In the genomic region with DNA sequence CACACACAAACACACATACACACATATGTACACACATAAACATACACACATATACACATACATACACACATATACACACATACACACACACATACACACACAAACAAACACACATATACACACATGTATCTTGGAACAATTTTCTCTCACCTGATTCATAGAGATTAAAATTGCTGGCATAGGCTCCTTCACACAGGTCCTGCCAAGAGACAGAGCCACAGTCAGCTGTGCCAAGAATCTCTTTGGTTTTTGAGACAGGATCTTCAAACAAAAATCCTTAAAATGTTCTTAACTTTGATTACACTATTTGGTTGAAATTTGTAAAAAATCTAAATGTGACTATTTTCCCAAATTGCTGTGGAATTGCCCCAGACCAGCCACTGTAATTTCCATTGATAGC, we compare ENCODE assay signal across 27 mouse cellular contexts.
"Had no signal": no experiment of that assay in that cellular context is flagged by ENCODE, and none has a peak within 500 bp of the region (broad histone marks: within the 10 kb centered on the region; RNA-seq: fewer than 3 reads in every experiment).

No protein-coding gene starts in this region.

- H3K4me2 ChIP-seq: heart, embryonic 12.5 days; hindbrain, embryonic 12.5 days; hindbrain, embryonic 14.5 days; intestine, embryonic 15.5 days; limb, embryonic 12.5 days; liver, embryonic 11.5 days; liver, embryonic 13.5 days had no signal

- H3K27ac ChIP-seq: heart, adult 2 months; heart, embryonic 10.5 days; intestine, embryonic 15.5 days; layer of hippocampus, adult 2 months; left cerebral cortex, adult 2 months; limb, embryonic 10.5 days; limb, embryonic 12.5 days; liver, embryonic 13.5 days had no signal

- H3K27me3 ChIP-seq: hindbrain, embryonic 12.5 days; intestine, embryonic 15.5 days; limb, embryonic 12.5 days; liver, embryonic 13.5 days had no signal

- DNase-seq: gastrocnemius, postnatal 14 days; gastrocnemius, postnatal 36 days; heart, adult 11 months; heart, adult 2 months; heart, postnatal 10 days; heart, postnatal 4 days; kidney, adult 18-20 months; kidney, adult 8-10 months; kidney, postnatal 10 days; kidney, postnatal 25 days; kidney, postnatal 4 days; liver; liver, embryonic 13.5 days had no signal

- H3K4me3 ChIP-seq: heart, adult 2 months; heart, embryonic 10.5 days; heart, embryonic 12.5 days; hindbrain, embryonic 10.5 days; hindbrain, embryonic 12.5 days; intestine, embryonic 15.5 days; layer of hippocampus, adult 2 months; left cerebral cortex, adult 2 months; limb, embryonic 10.5 days; limb, embryonic 12.5 days; liver, embryonic 13.5 days had no signal

- H3K4me1 ChIP-seq: liver, embryonic 13.5 days had no signal

- H3K9ac ChIP-seq: heart, embryonic 12.5 days; hindbrain, embryonic 12.5 days; hindbrain, embryonic 14.5 days; intestine, embryonic 15.5 days; limb, embryonic 12.5 days; liver, embryonic 13.5 days had no signal

- ATAC-seq: hindbrain, embryonic 16.5 days; inflammation-experienced regulatory T-cells, adult 6 months; intestine, embryonic 15.5 days; intestine, postnatal 0 days had no signal

- H3K9me3 ChIP-seq: heart, embryonic 10.5 days; intestine, embryonic 15.5 days; limb, embryonic 10.5 days; liver, embryonic 13.5 days had no signal

- H3K36me3 ChIP-seq: heart, embryonic 10.5 days; heart, embryonic 12.5 days; hindbrain, embryonic 10.5 days; hindbrain, embryonic 12.5 days; intestine, embryonic 15.5 days; limb, embryonic 10.5 days; limb, embryonic 12.5 days; liver, embryonic 13.5 days had no signal
